Mouse (Mus musculus): ENCODE data around the gene Tbcc. TPM values are rescaled to one million over a fixed set of nuclear protein-coding genes. Genes with fewer than 3 reads are reported as not detected.

Gene Tbcc
- polyA plus RNA-seq, 1 experiment from 2014 or later, result 34.8 TPM

- Histone ChIP-seq H3K9me3 (replicated peaks; ENCODE audit: control insufficient read depth, low read length) (no peaks in the 10 kb centered on the region), H3K27me3 (ENCODE audit: control insufficient read depth, insufficient read depth, low read length) (no peaks in the 10 kb centered on the region), H3K4me2 (ENCODE audit: low read depth, low read length) (no peak overlapping the region), H3K4me3 (replicated peaks; ENCODE audit: low read length) (no peak overlapping the region), H3K36me3 (ENCODE audit: control insufficient read depth, insufficient read depth, low read length) (no peaks in the 10 kb centered on the region), H3K9ac (ENCODE audit: low read length) (no peak overlapping the region), H3K27ac (ENCODE audit: low read length) (no peak overlapping the region), H3K4me1 (ENCODE audit: control insufficient read depth, insufficient read depth, low read length) (no peaks in the 10 kb centered on the region; the same call in 1 of the 2 replicates)
- 38% methylated on average over 6 of the region's 6 CpGs for WGBS
- ATAC-seq (ENCODE audit: insufficient read depth, low FRiP score), result no peak
Measured at GRCm38 (mm10) chr17:46912331-46912730, 21.8 kb downstream of the Tbcc start.

GRCm38 (mm10) chr17:46915129-46915528, 24.6 kb downstream of the Tbcc start:
- Histone ChIP-seq H3K4me3 (replicated peaks; ENCODE audit: low read length) (no peak overlapping the region), H3K27me3 (ENCODE audit: control insufficient read depth, insufficient read depth, low read length) (no peaks in the 10 kb centered on the region), H3K27ac (ENCODE audit: low read length) (no peak overlapping the region), H3K9me3 (replicated peaks; ENCODE audit: control insufficient read depth, low read length) (no peaks in the 10 kb centered on the region), H3K4me1 (ENCODE audit: control insufficient read depth, insufficient read depth, low read length) (no peaks in the 10 kb centered on the region; the same call in 1 of the 2 replicates), H3K36me3 (ENCODE audit: control insufficient read depth, insufficient read depth, low read length) (no peaks in the 10 kb centered on the region), H3K4me2 (ENCODE audit: low read depth, low read length) (no peak overlapping the region), H3K9ac (ENCODE audit: low read length) (no peak overlapping the region)
- no peak for ATAC-seq (ENCODE audit: insufficient read depth, low FRiP score)
- WGBS, result 39% methylated on average over 3 of the region's 3 CpGs

- Histone ChIP-seq H3K4me2 (ENCODE audit: low read depth, low read length) (no peak overlapping the region), H3K9me3 (replicated peaks; ENCODE audit: control insufficient read depth, low read length) (no peaks in the 10 kb centered on the region), H3K27ac (ENCODE audit: low read length) (no peak overlapping the region), H3K36me3 (ENCODE audit: control insufficient read depth, insufficient read depth, low read length) (no peaks in the 10 kb centered on the region), H3K4me1 (ENCODE audit: control insufficient read depth, insufficient read depth, low read length) (no peaks in the 10 kb centered on the region), H3K9ac (ENCODE audit: low read length) (no peak overlapping the region), H3K4me3 (replicated peaks; ENCODE audit: low read length) (no peak overlapping the region), H3K27me3 (ENCODE audit: control insufficient read depth, insufficient read depth, low read length) (no peaks in the 10 kb centered on the region)
- ATAC-seq (ENCODE audit: insufficient read depth, low FRiP score), result no peak
- 27% methylated on average over 4 of the region's 4 CpGs for WGBS
Measured at GRCm38 (mm10) chr17:46918951-46919350, 28.5 kb downstream of the Tbcc start.

GRCm38 (mm10) chr17:46920855-46921254, 30.4 kb downstream of the Tbcc start:
- no peaks in the 10 kb centered on the region for H3K36me3 ChIP-seq (ENCODE audit: control insufficient read depth, insufficient read depth, low read length)
- H3K27ac ChIP-seq (ENCODE audit: low read length), result no peak overlapping the region
- no peak overlapping the region for H3K9ac ChIP-seq (ENCODE audit: low read length)
- no peaks in the 10 kb centered on the region for H3K27me3 ChIP-seq (ENCODE audit: control insufficient read depth, insufficient read depth, low read length)
- H3K4me1 ChIP-seq (ENCODE audit: control insufficient read depth, insufficient read depth, low read length), result no peaks in the 10 kb centered on the region
- no peaks in the 10 kb centered on the region for H3K9me3 ChIP-seq (replicated peaks; ENCODE audit: control insufficient read depth, low read length)
- WGBS, result 50% methylated on average over 6 of the region's 6 CpGs
- no peak overlapping the region for H3K4me3 ChIP-seq (replicated peaks; ENCODE audit: low read length)
- ATAC-seq (ENCODE audit: insufficient read depth, low FRiP score), result no peak
- no peak overlapping the region for H3K4me2 ChIP-seq (ENCODE audit: low read depth, low read length)

GRCm38 (mm10) chr17:46926192-46926591, 35.7 kb downstream of the Tbcc start:
- no peak overlapping the region for H3K27ac ChIP-seq (ENCODE audit: low read length)
- H3K36me3 ChIP-seq (ENCODE audit: control insufficient read depth, insufficient read depth, low read length), result no peaks in the 10 kb centered on the region
- no peak overlapping the region for H3K4me2 ChIP-seq (ENCODE audit: low read depth, low read length)
- H3K4me1 ChIP-seq (ENCODE audit: control insufficient read depth, insufficient read depth, low read length), result no peaks in the 10 kb centered on the region
- no peak overlapping the region for H3K9ac ChIP-seq (ENCODE audit: low read length)
- 62% methylated on average over 6 of the region's 6 CpGs for WGBS
- H3K4me3 ChIP-seq (replicated peaks; ENCODE audit: low read length), result no peak overlapping the region
- ATAC-seq (ENCODE audit: insufficient read depth, low FRiP score), result no peak
- no peaks in the 10 kb centered on the region for H3K27me3 ChIP-seq (ENCODE audit: control insufficient read depth, insufficient read depth, low read length)
- H3K9me3 ChIP-seq (replicated peaks; ENCODE audit: control insufficient read depth, low read length), result no peaks in the 10 kb centered on the region

- no peak overlapping the region for H3K9ac ChIP-seq (ENCODE audit: low read length)
- H3K27me3 ChIP-seq (ENCODE audit: control insufficient read depth, insufficient read depth, low read length), result no peaks in the 10 kb centered on the region
- no peak overlapping the region for H3K27ac ChIP-seq (ENCODE audit: low read length)
- WGBS, result 67% methylated on average over 3 of the region's 3 CpGs
- no peak overlapping the region for H3K4me3 ChIP-seq (replicated peaks; ENCODE audit: low read length)
- H3K9me3 ChIP-seq (replicated peaks; ENCODE audit: control insufficient read depth, low read length), result no peaks in the 10 kb centered on the region
- H3K36me3 ChIP-seq (ENCODE audit: control insufficient read depth, insufficient read depth, low read length), result peaks cover 5% of the 10 kb centered on the region
- H3K4me1 ChIP-seq (ENCODE audit: control insufficient read depth, insufficient read depth, low read length), result no peaks in the 10 kb centered on the region
- H3K4me2 ChIP-seq (ENCODE audit: low read depth, low read length), result no peak overlapping the region
- no peak for ATAC-seq (ENCODE audit: insufficient read depth, low FRiP score)
Measured at GRCm38 (mm10) chr17:46926941-46927340, 36.5 kb downstream of the Tbcc start.

GRCm38 (mm10) chr17:46927781-46928180, 37.3 kb downstream of the Tbcc start:
- Histone ChIP-seq H3K9me3 (replicated peaks; ENCODE audit: control insufficient read depth, low read length) (no peaks in the 10 kb centered on the region), H3K36me3 (ENCODE audit: control insufficient read depth, insufficient read depth, low read length) (peaks cover 12% of the 10 kb centered on the region), H3K9ac (ENCODE audit: low read length) (no peak overlapping the region), H3K4me3 (replicated peaks; ENCODE audit: low read length) (no peak overlapping the region), H3K4me2 (ENCODE audit: low read depth, low read length) (no peak overlapping the region), H3K4me1 (ENCODE audit: control insufficient read depth, insufficient read depth, low read length) (no peaks in the 10 kb centered on the region), H3K27me3 (ENCODE audit: control insufficient read depth, insufficient read depth, low read length) (no peaks in the 10 kb centered on the region), H3K27ac (ENCODE audit: low read length) (no peak overlapping the region)
- 91% methylated on average over 5 of the region's 5 CpGs for WGBS
- ATAC-seq (ENCODE audit: insufficient read depth, low FRiP score), result no peak

- Histone ChIP-seq H3K4me2 (ENCODE audit: low read depth, low read length) (no peak overlapping the region), H3K36me3 (ENCODE audit: control insufficient read depth, insufficient read depth, low read length) (peaks cover 27% of the 10 kb centered on the region), H3K4me1 (ENCODE audit: control insufficient read depth, insufficient read depth, low read length) (no peaks in the 10 kb centered on the region), H3K4me3 (replicated peaks; ENCODE audit: low read length) (no peak overlapping the region), H3K27me3 (ENCODE audit: control insufficient read depth, insufficient read depth, low read length) (no peaks in the 10 kb centered on the region), H3K9me3 (replicated peaks; ENCODE audit: control insufficient read depth, low read length) (no peaks in the 10 kb centered on the region), H3K27ac (ENCODE audit: low read length) (0 out of 2 replicates have a peak overlapping the region, but pooled peaks have one; percentile 12), H3K9ac (ENCODE audit: low read length) (no peak overlapping the region)
- ATAC-seq (ENCODE audit: insufficient read depth, low FRiP score), result peak; percentile 54; the same call in 1 of the 2 replicates
- WGBS, result 68% methylated on average over 12 of the region's 12 CpGs
Measured at GRCm38 (mm10) chr17:46929277-46929676, 38.8 kb downstream of the Tbcc start.

- Histone ChIP-seq H3K4me3 (replicated peaks; ENCODE audit: low read length) (no peak overlapping the region), H3K4me2 (ENCODE audit: low read depth, low read length) (no peak overlapping the region), H3K4me1 (ENCODE audit: control insufficient read depth, insufficient read depth, low read length) (no peaks in the 10 kb centered on the region), H3K9me3 (replicated peaks; ENCODE audit: control insufficient read depth, low read length) (no peaks in the 10 kb centered on the region), H3K27me3 (ENCODE audit: control insufficient read depth, insufficient read depth, low read length) (no peaks in the 10 kb centered on the region), H3K36me3 (ENCODE audit: control insufficient read depth, insufficient read depth, low read length) (peaks cover 30% of the 10 kb centered on the region), H3K9ac (ENCODE audit: low read length) (no peak overlapping the region), H3K27ac (ENCODE audit: low read length) (no peak overlapping the region)
- WGBS, result 89% methylated on average over 7 of the region's 7 CpGs
- ATAC-seq (ENCODE audit: insufficient read depth, low FRiP score), result no peak
Measured at GRCm38 (mm10) chr17:46929897-46930296, 39.4 kb downstream of the Tbcc start.

- 89% methylated on average over 5 of the region's 5 CpGs for WGBS
- peaks cover 50% of the 10 kb centered on the region for H3K36me3 ChIP-seq (ENCODE audit: control insufficient read depth, insufficient read depth, low read length)
- ATAC-seq (ENCODE audit: insufficient read depth, low FRiP score), result peak; percentile 44; the same call in 1 of the 2 replicates
Measured at GRCm38 (mm10) chr17:46932961-46933360, 42.5 kb downstream of the Tbcc start.

More at GRCm38 (mm10) chr17:46932961-46933360, 42.5 kb downstream of the Tbcc start:
- H3K9me3 ChIP-seq (replicated peaks; ENCODE audit: control insufficient read depth, low read length), result no peaks in the 10 kb centered on the region
- H3K4me1 ChIP-seq (ENCODE audit: control insufficient read depth, insufficient read depth, low read length), result no peaks in the 10 kb centered on the region
- no peaks in the 10 kb centered on the region for H3K27me3 ChIP-seq (ENCODE audit: control insufficient read depth, insufficient read depth, low read length)
- H3K9ac ChIP-seq (ENCODE audit: low read length), result no peak overlapping the region
- no peak overlapping the region for H3K4me3 ChIP-seq (replicated peaks; ENCODE audit: low read length)
- no peak overlapping the region for H3K4me2 ChIP-seq (ENCODE audit: low read depth, low read length)
- H3K27ac ChIP-seq (ENCODE audit: low read length), result 0 out of 2 replicates have a peak overlapping the region, but pooled peaks have one; percentile 9

All from stomach, embryonic 16.5 days (tissue).